Mouse (Mus musculus): ENCODE measurements around the gene Nup205. TPM values are rescaled to one million over a fixed set of nuclear protein-coding genes. Genes with fewer than 3 reads are reported as not detected.
"Not testable (repeated sequence)": the region's sequence is repeated elsewhere in the genome, so short reads cannot be mapped to it uniquely, and the experiment has no call there.

The Nup205 gene
- polyA plus RNA-seq, 1 experiment from 2014 or later = 43.6 TPM

DNA sequence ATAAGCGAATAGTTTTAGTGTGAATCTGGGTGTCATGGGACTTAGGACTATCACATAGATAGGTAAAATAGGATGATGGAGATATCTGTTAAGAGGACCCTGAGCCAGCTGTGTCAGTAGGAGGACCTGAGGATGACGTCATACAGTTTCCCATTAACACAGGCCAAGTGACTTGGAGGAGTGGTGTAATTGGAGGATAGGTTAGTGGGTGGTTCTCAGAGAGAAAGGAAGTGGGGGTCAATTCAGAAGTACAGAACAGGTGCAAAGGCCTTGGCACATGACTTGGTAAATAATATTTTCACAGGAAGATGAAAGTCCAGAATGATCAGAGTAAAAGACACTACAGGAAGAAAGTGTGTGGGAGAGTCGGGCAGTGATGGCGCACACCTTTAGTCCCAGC is 4.0 kb upstream of the Nup205 start:
- ChIA-PET POLR2A (no interaction called here), CTCF (no interaction called here)
- in situ Hi-C loops (cut with MboI; ENCODE audit: low pct_unique_long_range_greater_than_20kb) = no loop called here
- no peak for TF ChIP-seq CTCF (IDR thresholded peaks at IDR 0.05)
- no peak for DNase-seq (ENCODE audit: low read depth, low spot score)
- peaks cover 1% of the 10 kb centered on the region for H3K27me3 ChIP-seq
- ATAC-seq = no peak

DNA sequence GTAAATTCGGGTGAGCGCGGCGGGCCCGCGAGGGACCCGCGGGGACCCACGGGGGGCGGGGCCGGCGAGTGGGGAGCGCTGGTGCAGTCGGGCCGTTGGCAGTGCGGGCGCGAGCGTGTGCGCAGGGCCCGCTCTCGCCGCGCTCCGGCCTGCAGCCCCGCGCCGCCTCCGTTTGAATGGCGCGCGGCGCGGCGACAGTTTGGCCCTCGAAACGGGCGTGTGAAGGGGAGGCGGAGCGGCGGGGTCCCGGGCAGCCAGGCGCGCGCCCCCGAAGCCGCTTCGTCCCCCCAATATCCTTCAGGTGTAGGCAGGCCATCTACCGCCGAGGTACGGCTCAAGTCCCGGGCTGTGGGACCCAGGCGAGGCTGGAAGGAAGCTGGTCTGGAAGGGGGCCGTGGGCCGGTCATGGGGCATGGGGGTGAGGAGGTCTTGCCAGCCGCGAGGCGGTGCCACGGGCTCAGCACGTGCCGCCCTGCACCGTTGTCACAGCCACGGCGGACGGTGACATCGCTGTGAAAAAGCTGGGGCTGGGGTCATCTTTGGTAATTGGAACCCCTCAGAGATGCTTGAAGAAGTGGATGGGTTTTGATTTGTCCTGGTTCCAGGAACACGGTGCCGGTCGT is 540 bp downstream of the Nup205 start:
- DNase-seq (ENCODE audit: low read depth, low spot score) = no peak
- ATAC-seq = peak; percentile 52
- TF ChIP-seq CTCF (IDR thresholded peaks at IDR 0.05) = no peak
- in situ Hi-C loops (cut with MboI; ENCODE audit: low pct_unique_long_range_greater_than_20kb) = no loop called here
- H3K27me3 ChIP-seq = no peaks in the 10 kb centered on the region
- ChIA-PET CTCF (no interaction called here), POLR2A (no interaction called here)

DNA sequence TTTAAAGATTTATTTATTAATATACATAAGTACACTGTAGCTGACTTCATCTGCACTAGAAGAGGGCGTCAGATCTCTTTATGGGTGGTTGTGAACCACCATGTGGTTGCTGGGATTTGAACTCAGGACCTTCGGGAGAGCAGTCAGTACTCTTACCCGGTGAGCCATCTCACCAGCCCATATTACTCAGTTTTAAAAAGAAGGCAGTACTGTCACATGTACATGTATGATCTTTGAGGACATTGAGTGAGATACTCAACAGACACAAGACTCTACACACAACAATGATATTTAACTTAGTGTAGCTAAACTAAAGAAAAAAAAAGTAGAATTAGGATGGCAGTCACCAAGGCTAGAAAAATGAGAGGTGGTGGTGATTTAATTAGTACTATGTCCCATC is 2.1 kb downstream of the Nup205 start:
- DNase-seq (ENCODE audit: low read depth, low spot score); CTCF ChIA-PET; in situ Hi-C loops (cut with MboI; ENCODE audit: low pct_unique_long_range_greater_than_20kb); ATAC-seq; H3K27me3 ChIP-seq: not testable (repeated sequence)
- POLR2A ChIA-PET = interaction anchor here (0.6 kb wide), 1 partner anchor 18 kb away, joined by 3 read pairs; no protein-coding TSS in a partner anchor

DNA sequence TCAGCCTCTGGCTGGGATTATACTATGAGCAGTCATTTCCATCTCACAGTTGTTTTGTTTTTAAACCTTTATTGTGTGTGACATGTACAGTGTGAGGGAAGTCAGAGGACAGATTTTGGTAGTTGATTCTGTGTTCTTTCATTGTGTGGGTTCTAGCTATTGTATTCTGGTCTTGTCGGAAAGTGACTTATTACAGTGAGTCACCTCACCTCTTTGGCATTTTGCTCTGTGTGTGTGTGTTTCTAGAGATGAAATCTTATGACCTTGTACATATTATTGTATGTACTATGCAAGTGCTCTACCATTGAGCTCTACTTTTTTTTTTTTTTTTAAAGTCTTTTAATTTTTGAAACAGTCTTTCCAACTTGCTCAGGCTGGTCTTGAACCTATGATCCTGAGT is 7.6 kb downstream of the Nup205 start:
- DNase-seq (ENCODE audit: low read depth, low spot score) (no peak), ATAC-seq (no peak)
- POLR2A ChIA-PET = interaction anchor here (0.7 kb wide), 1 partner anchor 27 kb away, joined by 3 read pairs; no protein-coding TSS in a partner anchor
- no peak for TF ChIP-seq CTCF (IDR thresholded peaks at IDR 0.05)
- in situ Hi-C loops (cut with MboI; ENCODE audit: low pct_unique_long_range_greater_than_20kb) = no loop called here
- CTCF ChIA-PET = interaction anchor here (0.7 kb wide), 1 partner anchor 15 kb away, joined by 3 read pairs; no protein-coding TSS in a partner anchor
- no peaks in the 10 kb centered on the region for H3K27me3 ChIP-seq

DNA sequence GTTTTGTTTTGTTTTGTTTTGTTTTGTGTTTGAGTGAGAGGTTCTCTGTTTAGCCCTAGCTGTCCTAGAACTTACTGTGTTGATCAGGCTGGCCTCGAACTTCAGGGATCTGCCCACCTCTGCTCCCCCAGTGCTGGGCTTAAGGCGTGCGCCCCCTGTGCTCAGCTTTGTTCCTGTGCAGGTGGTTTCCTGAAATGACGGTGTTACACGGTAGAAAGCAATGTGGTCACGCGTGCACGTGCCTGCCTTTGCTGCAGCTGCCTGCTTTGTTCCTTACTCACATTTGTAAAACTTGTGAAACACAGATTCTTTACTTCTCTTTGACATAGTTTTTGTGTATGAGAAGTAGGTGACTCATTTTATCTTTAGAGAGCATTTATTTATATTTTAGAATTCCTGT is 14.0 kb downstream of the Nup205 start:
- in situ Hi-C loops (cut with MboI; ENCODE audit: low pct_unique_long_range_greater_than_20kb) = no loop called here
- CTCF ChIA-PET = no interaction called here
- no peak for TF ChIP-seq CTCF (IDR thresholded peaks at IDR 0.05)
- ATAC-seq (no peak), DNase-seq (ENCODE audit: low read depth, low spot score) (no peak)
- H3K27me3 ChIP-seq = no peaks in the 10 kb centered on the region
- POLR2A ChIA-PET = no interaction called here

DNA sequence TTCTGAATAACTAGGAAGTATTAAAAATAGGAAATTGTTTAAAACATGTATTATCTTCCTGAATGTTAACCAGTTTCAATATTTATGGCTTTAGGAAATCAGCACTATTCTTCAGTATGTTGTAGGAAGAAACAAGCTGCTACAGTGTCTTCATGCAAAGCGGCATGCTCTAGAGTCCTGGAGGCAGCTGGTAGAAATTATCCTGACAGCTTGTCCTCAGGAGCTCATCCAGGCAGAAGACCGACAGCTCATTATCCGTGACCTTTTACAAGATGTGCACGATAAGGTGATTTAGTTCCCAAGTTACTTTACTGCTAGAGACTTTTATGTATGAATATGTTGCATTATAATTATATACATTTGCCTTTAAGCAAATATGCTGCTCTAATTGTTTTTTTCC is 48.5 kb downstream of the Nup205 start:
- ChIA-PET POLR2A (no interaction called here), CTCF (interaction anchor here (0.6 to 1.3 kb wide), 3 partner anchors 15 to 78 kb away, joined by 3 to 4 read pairs (median 3); no protein-coding TSS in a partner anchor)
- in situ Hi-C loops (cut with MboI; ENCODE audit: low pct_unique_long_range_greater_than_20kb) = no loop called here
- DNase-seq (ENCODE audit: low read depth, low spot score) (no peak), ATAC-seq (no peak)
- H3K27me3 ChIP-seq = no peaks in the 10 kb centered on the region
- TF ChIP-seq CTCF (IDR thresholded peaks at IDR 0.05) = no peak

DNA sequence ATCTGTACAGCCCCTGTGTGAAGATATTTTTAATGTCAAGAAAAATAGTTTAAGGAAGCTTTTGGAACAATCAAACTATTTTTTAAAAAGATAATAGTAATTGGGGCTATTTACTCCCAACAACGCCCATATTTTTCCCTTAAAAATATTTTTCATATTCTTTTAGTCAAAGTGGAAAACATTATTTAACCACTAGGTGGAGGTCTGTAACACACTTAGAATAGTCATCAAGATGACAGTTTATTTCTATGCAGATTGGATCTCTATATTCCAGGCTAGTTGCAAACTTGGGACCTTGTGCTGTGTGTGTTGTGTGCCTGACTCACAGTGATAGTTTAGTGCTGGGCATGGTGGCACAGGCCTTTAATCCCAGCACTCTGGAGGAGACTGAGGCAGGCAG is 52.2 kb downstream of the Nup205 start:
- POLR2A ChIA-PET = no interaction called here
- H3K27me3 ChIP-seq = no peaks in the 10 kb centered on the region
- in situ Hi-C loops (cut with MboI; ENCODE audit: low pct_unique_long_range_greater_than_20kb) = no loop called here
- ATAC-seq (no peak), DNase-seq (ENCODE audit: low read depth, low spot score) (no peak)
- peak; percentile 30 for TF ChIP-seq CTCF (IDR thresholded peaks at IDR 0.05)
- CTCF ChIA-PET = interaction anchor here (1.0 to 1.3 kb wide), 2 partner anchors 14 to 35 kb away, joined by 3 read pairs; no protein-coding TSS in a partner anchor

DNA sequence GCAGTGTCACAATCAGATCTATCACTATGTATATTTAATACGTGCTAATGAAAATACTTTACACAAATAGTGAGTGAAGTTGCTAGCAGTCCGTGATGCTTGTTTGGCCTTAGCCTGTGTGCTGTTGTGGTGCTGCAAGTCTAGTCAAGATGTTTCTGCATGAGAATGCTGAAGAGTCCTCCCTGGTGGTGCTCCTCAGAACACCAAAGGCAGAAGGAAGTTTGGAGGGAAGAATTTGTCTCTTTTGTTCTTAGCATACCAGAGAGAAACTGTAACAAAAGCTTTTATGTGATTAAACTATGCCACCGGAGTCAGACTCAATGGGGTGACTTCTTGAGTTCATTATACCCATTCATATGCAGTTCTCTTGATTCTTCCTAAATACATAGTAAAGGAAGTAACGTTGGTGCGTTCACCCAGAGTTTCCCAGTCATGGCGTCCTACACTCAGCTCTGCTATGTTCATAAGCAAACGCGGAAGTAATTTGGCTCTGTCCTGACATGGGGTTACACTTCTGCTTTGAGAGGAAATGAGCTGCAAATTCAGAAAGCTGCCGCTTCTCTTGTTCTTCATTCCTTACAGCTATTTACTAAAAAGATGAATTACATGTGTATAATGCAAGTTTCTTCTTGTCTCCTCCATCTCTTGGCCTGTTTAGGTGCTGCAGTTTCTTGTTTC is 59.0 kb downstream of the Nup205 start:
- ChIA-PET CTCF (interaction anchor here (1.8 kb wide), 1 partner anchor 9 kb away, joined by 6 read pairs; no protein-coding TSS in a partner anchor), POLR2A (no interaction called here)
- no peak for DNase-seq (ENCODE audit: low read depth, low spot score)
- in situ Hi-C loops (cut with MboI; ENCODE audit: low pct_unique_long_range_greater_than_20kb) = no loop called here
- TF ChIP-seq CTCF (IDR thresholded peaks at IDR 0.05) = no peak
- H3K27me3 ChIP-seq = no peaks in the 10 kb centered on the region
- no peak for ATAC-seq

DNA sequence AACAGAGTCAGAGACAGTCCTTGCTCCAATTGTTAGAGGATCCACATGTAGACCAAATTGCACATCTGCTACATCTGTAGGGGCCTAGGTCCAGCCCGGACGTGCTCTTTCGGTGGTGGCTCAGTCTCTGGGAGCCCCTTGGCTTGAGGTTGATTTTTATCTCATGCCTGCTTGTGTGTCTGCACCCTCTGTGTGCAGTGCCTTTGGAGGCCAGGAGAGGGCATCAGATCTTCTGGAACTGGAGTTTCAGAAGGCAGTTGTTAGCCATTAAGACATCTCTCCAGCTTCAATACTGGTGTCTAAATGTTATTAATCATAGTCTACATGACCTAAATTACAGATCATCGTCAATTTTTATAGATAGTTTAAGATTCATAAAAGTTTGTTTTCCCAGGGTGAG is 66.0 kb downstream of the Nup205 start:
- CTCF ChIA-PET = interaction anchor here (1.0 kb wide), 1 partner anchor 14 kb away, joined by 3 read pairs; no protein-coding TSS in a partner anchor
- POLR2A ChIA-PET = no interaction called here
- ATAC-seq (no peak), DNase-seq (ENCODE audit: low read depth, low spot score) (no peak)
- in situ Hi-C loops (cut with MboI; ENCODE audit: low pct_unique_long_range_greater_than_20kb) = no loop called here
- no peaks in the 10 kb centered on the region for H3K27me3 ChIP-seq
- peak; percentile 47 for TF ChIP-seq CTCF (IDR thresholded peaks at IDR 0.05)

DNA sequence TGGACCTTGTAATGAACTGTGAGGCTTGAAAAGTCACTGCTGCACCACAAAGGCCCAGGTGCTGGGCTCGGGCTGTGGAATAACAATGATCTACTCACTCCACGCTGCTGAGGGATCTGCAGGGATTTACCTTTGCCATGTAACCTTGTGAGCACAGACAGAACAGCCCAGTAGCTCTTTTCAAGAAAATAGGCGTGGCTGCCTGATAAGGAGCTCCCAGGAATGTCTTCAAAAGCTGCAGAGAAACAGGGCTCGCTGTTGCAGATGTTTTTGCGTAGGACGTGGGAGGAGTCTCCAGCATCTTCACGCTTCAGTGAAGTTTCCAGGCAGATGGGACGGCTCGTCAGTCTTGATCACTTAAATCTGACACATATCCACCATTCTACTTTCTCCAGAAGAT is 66.8 kb downstream of the Nup205 start:
- DNase-seq (ENCODE audit: low read depth, low spot score) (no peak), ATAC-seq (no peak)
- TF ChIP-seq CTCF (IDR thresholded peaks at IDR 0.05) = no peak
- POLR2A ChIA-PET = no interaction called here
- in situ Hi-C loops (cut with MboI; ENCODE audit: low pct_unique_long_range_greater_than_20kb) = no loop called here
- H3K27me3 ChIP-seq = no peaks in the 10 kb centered on the region
- CTCF ChIA-PET = interaction anchor here (1.0 to 1.5 kb wide), 3 partner anchors 15 to 55 kb away, joined by 3 read pairs; no protein-coding TSS in a partner anchor

DNA sequence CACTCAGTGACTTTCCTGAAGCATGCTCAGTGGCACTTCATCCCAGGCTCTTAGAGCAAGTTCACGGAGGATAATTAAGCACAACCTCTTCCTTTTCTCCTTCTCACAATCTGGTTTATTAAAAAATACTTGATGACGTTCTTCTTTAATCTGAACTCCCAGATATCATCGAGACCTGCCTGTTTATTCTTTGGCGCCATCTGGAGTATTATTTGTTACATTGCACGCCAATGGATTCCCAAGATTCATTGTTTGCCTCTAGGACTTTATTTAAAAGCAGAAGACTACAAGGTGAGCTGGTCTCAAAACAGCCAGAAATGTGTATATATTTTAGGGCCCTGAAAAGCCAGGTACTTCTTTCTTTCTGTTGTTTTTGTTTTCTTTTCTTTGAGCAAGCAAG is 67.9 kb downstream of the Nup205 start:
- DNase-seq (ENCODE audit: low read depth, low spot score) (no peak), ATAC-seq (no peak)
- ChIA-PET CTCF (interaction anchor here (1.3 to 1.9 kb wide), 5 partner anchors 9 to 134 kb away, joined by 3 to 7 read pairs (median 6); no protein-coding TSS in a partner anchor), POLR2A (no interaction called here)
- in situ Hi-C loops (cut with MboI; ENCODE audit: low pct_unique_long_range_greater_than_20kb) = no loop called here
- no peaks in the 10 kb centered on the region for H3K27me3 ChIP-seq
- TF ChIP-seq CTCF (IDR thresholded peaks at IDR 0.05) = peak; percentile 56
